Mouse (Mus musculus) megakaryocyte progenitor cell, adult 5-6 weeks (primary cell): ENCODE measurements around the gene Zfp704. TPM values are rescaled to one million over a fixed set of nuclear protein-coding genes. Genes with fewer than 3 reads are reported as not detected.

Experiments
- ATAC-seq: replicated peaks from 2 replicates; pipeline ENCODE4 v1.8.0; 2016; ENCODE audit warnings: mild to moderate bottlenecking, moderate TSS enrichment, inconsistent platforms; ENCODE audit not compliant: poor library complexity
- total RNA-seq, 2 experiments: library from RNA; stranded (forward) in 1 of 2; stranded (reverse) in 1 of 2; fragments of 157-497, 149-512 nt in 1 of 2; fragments of 200-1000 nt in 1 of 2; gene quantifications; 2 replicates each; pipeline versions ENCODE4 v1.2.3 to v1.2.4; 2015 to 2017

Gene Zfp704
- total RNA-seq, 2 experiments from 2014 or later, result 12.9 to 16.3 TPM

- no peak for ATAC-seq
These were observed 176.9 kb downstream of the Zfp704 start for GRCm38 (mm10) chr3:9432796-9433526.

GRCm38 (mm10) chr3:9432226-9432625, 177.7 kb downstream of the Zfp704 start:
- no peak for ATAC-seq

GRCm38 (mm10) chr3:9429946-9430345, 179.9 kb downstream of the Zfp704 start:
- ATAC-seq, result no peak

GRCm38 (mm10) chr3:9427826-9428225, 182.1 kb downstream of the Zfp704 start:
- peak; percentile 27 for ATAC-seq

- no peak for ATAC-seq
These were observed 184.2 kb downstream of the Zfp704 start for GRCm38 (mm10) chr3:9425661-9426060.

GRCm38 (mm10) chr3:9424637-9425036, 185.2 kb downstream of the Zfp704 start:
- ATAC-seq, result no peak

- no peak for ATAC-seq
These were observed 186.2 kb downstream of the Zfp704 start for GRCm38 (mm10) chr3:9423669-9424068.

- ATAC-seq, result no peak
These were observed 201.0 kb downstream of the Zfp704 start for GRCm38 (mm10) chr3:9408896-9409295.

GRCm38 (mm10) chr3:9407801-9408200, 202.1 kb downstream of the Zfp704 start:
- no peak for ATAC-seq

GRCm38 (mm10) chr3:9407119-9407546, 202.8 kb downstream of the Zfp704 start:
- ATAC-seq, result no peak

- ATAC-seq, result no peak
These were observed 204.5 kb downstream of the Zfp704 start for GRCm38 (mm10) chr3:9405341-9405740.

- ATAC-seq, result peak; percentile 51
These were observed 206.4 kb downstream of the Zfp704 start for GRCm38 (mm10) chr3:9403255-9404050.

GRCm38 (mm10) chr3:9402836-9403235, 207.0 kb downstream of the Zfp704 start:
- ATAC-seq, result peak; percentile 66

GRCm38 (mm10) chr3:9402345-9402744, 207.5 kb downstream of the Zfp704 start:
- ATAC-seq, result no peak

GRCm38 (mm10) chr3:9401685-9402084, 208.2 kb downstream of the Zfp704 start:
- ATAC-seq, result no peak

GRCm38 (mm10) chr3:9400886-9401221, 209.0 kb downstream of the Zfp704 start:
- ATAC-seq, result no peak

GRCm38 (mm10) chr3:9400201-9400885, 209.5 kb downstream of the Zfp704 start:
- no peak for ATAC-seq

- ATAC-seq, result peak; percentile 22; the same call in 1 of the 2 replicates
These were observed 211.6 kb downstream of the Zfp704 start for GRCm38 (mm10) chr3:9398271-9398670.
